Mouse (Mus musculus) megakaryocyte, adult 5-6 weeks (primary cell): ENCODE data around the gene Eea1. TPM values are rescaled to one million over a fixed set of nuclear protein-coding genes. Genes with fewer than 3 reads are reported as not detected.
A peak's percentile ranks its signal among the peaks of the same experiment; 100 is the strongest.
"Not testable (repeated sequence)": the region's sequence is repeated elsewhere in the genome, so short reads cannot be mapped to it uniquely, and the experiment has no call there.

Experiments
- ATAC-seq: 2 replicates; pipeline ENCODE4 v1.8.0; 2016; ENCODE audit warnings: mild to moderate bottlenecking, inconsistent platforms; ENCODE audit not compliant: poor library complexity, severe bottlenecking
- total RNA-seq, 2 experiments: library from RNA; stranded (forward) in 1 of 2; stranded (reverse) in 1 of 2; fragments of 153-499, 151-499 nt in 1 of 2; fragments of 221-1000, 200-1000 nt in 1 of 2; gene quantifications; 2 replicates each; pipeline versions ENCODE4 v1.2.3 to v1.2.4; 2015 to 2017

The Eea1 gene
- total RNA-seq (2015) (22.1 and 22.6 TPM in 2 replicates), total RNA-seq (2017) (33.3 and 36.7 TPM in 2 replicates)

GRCm38 (mm10) chr10:95940046-95940900, at the start of gene Eea1:
TSS of gene Eea1 (plus strand) at chr10:95940650.
- ATAC-seq, result peak; percentile 91

- ATAC-seq, result no peak
These were observed 49.1 kb upstream of the Eea1 start for GRCm38 (mm10) chr10:95891214-95891960.

GRCm38 (mm10) chr10:95892132-95892531, 48.3 kb upstream of the Eea1 start:
- no peak for ATAC-seq

GRCm38 (mm10) chr10:95893291-95893932, 47.0 kb upstream of the Eea1 start:
- ATAC-seq, result no peak

GRCm38 (mm10) chr10:95894036-95894855, 46.2 kb upstream of the Eea1 start:
- ATAC-seq, result peak; percentile 49

- ATAC-seq, result peak; percentile 92
These were observed 45.5 kb upstream of the Eea1 start for GRCm38 (mm10) chr10:95894856-95895386.

GRCm38 (mm10) chr10:95898471-95899154, 41.8 kb upstream of the Eea1 start:
- peak; percentile 43; the same call in 1 of the 2 replicates for ATAC-seq

- no peak for ATAC-seq
These were observed 35.8 kb upstream of the Eea1 start for GRCm38 (mm10) chr10:95904668-95905067.

- ATAC-seq, result no peak
These were observed 31.1 kb upstream of the Eea1 start for GRCm38 (mm10) chr10:95909246-95909909.

- no peak for ATAC-seq
These were observed 29.4 kb upstream of the Eea1 start for GRCm38 (mm10) chr10:95911016-95911415.

GRCm38 (mm10) chr10:95914434-95915174, 25.8 kb upstream of the Eea1 start:
- ATAC-seq, result no peak

- ATAC-seq, result no peak
These were observed 21.7 kb upstream of the Eea1 start for GRCm38 (mm10) chr10:95918716-95919115.

- no peak for ATAC-seq
These were observed 16.9 kb upstream of the Eea1 start for GRCm38 (mm10) chr10:95923263-95924217.

GRCm38 (mm10) chr10:95933631-95934030, 6.8 kb upstream of the Eea1 start:
- ATAC-seq, result not testable (repeated sequence)

GRCm38 (mm10) chr10:95940901-95941767, 684 bp downstream of the Eea1 start:
- ATAC-seq, result peak; percentile 51

- ATAC-seq, result no peak
These were observed 1.4 kb downstream of the Eea1 start for GRCm38 (mm10) chr10:95941768-95942425.
